Mouse (Mus musculus): ENCODE data around the gene Lrrc74a.

The Lrrc74a gene

GRCm38 (mm10) chr12:86734319-86734810 lies at the start of gene Lrrc74a:
Gene Lrrc74a (plus strand): TSS chr12:86734369.
- no peak for DNase-seq (ENCODE audit: low spot score in 2 of 2)

- peak in 1 of 2 experiments; percentile 67 for DNase-seq (ENCODE audit: low spot score in 2 of 2)
Observed at GRCm38 (mm10) chr12:86685275-86685674, 48.9 kb upstream of the Lrrc74a start.

DNA sequence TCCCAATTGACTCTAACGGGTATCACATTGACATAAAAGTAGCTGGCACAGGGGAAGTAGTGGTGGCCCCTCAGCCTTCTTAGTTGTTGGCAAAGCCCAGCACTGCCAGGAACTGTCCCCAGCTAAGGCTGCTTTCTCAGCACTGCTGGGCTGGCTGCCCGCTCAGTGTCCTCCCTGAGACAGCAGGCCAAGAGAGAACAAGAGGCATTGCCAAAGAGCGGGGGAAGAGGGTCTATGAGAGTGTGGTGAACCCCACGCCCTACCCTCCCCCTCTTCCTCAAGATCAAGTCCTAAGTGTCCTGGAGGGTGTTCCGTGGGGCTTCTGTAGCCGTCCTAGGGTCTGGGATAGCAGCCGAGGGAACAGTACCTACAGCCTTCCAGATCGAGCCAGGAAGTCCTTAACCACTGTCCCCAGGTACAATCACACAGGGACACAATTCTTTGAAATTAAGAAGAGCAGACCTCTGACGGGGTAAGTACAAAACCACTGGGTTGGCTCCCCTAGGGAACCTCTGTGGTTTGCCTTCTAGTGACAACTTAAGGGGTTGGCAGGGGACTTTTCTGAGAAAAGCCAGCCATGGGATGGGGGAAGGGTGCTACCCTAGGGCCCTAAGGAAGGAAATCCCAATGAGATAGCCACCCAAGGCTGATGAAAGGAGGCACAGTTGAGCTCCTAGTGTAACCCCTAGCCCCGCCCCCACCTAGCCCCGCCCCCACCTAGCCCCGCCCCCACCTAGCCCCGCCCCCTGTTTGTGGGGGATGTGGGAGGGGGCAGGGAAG lies 47.4 kb upstream of the Lrrc74a start:
- DNase-seq (ENCODE audit: low spot score in 2 of 2) = no peak

DNA sequence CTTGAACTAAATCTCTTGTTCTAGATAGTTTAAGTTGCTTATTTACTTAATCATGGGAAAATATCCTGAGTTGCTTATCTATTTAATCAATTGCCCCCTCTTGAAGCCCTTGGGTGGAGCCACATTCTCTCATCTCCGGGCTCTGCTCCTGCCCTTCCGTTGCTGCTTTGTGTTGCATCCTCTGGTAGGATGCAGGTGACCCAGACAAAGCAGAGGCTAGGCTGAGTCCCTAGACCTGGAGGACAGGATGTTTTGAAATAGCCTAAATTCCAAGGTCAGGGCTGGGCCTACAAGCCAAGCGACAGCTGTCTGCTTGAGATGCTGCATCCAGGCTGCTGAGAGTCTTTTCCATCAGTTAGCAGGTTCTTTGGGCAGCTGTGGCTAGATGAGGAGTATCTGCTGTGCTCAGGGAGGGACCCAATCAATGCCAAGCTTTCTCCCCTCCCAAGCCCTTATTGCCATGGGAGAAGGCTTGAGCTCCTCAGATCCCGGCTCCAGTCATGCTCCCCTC lies 46.7 kb upstream of the Lrrc74a start:
- DNase-seq (ENCODE audit: low spot score in 2 of 2) = no peak

- no peak for DNase-seq (ENCODE audit: low spot score in 2 of 2)
Observed at GRCm38 (mm10) chr12:86687971-86688573, 46.1 kb upstream of the Lrrc74a start.

GRCm38 (mm10) chr12:86688917-86689316 lies 45.3 kb upstream of the Lrrc74a start:
- DNase-seq (ENCODE audit: low spot score in 2 of 2) = no peak

DNA sequence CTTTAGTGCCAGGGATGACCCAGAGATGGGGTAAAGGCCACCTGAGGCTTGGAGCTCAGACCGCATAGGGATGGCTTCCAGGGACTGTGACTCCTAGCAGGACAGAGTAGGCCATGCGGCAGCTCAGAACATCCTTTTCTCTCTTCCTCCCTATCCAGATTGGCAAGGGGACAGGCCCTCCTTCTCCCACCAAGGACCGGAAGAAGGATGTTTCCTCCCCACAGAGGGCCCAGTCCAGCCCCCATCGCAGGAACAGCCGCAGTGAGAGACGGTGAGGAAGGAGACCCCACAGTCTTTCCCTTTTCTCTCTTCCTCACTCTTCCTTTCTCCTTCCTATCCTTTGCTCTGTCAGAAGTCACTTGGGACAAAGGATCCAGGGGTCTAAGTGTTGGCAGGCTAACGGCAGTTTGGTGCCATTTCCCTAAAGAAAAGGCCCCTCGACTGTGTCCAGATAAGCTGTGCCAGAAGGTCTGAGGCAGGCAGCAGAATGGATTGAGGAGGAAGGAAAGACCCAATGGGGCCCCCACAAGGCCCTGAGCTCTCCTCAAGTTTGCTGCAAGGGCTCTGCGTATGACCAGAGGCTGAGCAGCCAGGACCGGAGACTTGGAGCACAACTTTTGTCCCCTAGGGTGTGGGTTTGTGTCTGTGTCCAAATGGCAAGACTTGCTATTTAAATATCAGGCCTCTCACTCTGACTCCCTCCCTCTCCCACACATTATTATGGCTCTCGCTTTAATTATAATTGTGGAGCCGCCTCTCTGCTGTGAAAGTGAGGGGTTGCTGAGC lies 43.3 kb upstream of the Lrrc74a start:
- DNase-seq (ENCODE audit: low spot score in 2 of 2) = no peak

DNA sequence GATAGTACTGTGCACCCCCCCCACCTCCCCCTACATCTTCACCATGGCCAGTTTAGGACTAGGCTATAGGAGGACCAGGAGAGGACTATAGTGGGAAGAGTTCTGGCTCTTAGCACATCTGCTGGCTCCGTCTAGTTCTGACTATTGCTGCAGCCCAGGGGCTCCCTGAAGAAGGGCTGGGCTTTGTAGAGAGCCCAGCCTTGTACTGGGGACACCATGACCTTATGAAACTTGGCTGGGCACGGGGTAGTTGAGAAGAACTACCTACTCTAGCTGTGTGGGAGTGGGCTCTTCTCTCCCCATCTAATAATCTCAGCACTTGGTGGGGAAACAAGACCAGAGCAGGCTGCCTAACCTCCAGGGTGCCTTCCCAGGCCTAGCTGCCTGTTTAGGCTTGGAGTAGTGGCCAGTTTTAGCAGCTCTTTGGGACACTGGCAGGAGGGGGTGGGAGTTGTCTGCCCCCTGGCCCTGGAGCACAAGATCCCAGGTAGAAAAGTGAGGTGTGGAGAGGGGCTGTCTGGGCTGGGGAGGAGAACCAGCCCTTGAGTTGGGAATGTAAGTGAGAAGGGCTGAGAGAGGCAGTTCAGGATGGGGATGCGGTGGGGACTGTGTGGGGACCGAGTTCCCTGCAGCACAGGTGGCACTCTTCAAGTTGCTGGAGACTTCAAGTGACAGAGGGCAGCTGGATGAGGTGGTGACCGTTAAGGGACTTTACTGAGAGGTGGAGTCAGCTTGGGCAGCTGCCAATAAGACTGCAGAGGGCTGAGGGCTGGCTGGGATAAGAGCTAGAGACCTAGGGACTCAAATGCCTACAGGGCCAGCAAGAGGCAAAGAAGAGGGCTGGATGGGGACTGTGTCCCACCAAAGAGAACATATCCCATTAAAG lies 41.5 kb upstream of the Lrrc74a start:
- no peak for DNase-seq (ENCODE audit: low spot score in 2 of 2)

GRCm38 (mm10) chr12:86693389-86693788 lies 40.8 kb upstream of the Lrrc74a start:
- DNase-seq (ENCODE audit: low spot score in 2 of 2) = no peak

DNA sequence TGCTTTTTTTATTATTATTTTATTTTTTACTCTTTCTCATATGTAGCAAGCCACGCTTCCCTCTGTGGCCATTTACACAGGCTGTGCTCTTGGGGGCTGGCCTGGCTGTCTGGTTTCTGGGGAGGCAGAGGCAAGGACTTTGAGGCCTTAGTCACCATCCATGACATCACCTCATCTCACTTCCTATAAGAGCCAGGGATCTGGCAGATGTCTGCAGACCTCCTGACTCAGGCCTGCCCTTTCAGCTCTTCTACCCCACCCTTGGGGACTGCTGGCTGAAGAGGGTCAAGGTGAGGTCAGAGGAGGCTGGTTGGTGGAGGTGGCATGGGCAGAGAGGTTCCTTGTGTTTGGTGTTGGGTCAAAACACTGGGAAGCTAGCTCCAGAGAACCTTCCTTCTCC lies 39.7 kb upstream of the Lrrc74a start:
- no peak for DNase-seq (ENCODE audit: low spot score in 2 of 2)

- DNase-seq (ENCODE audit: low spot score in 2 of 2) = no peak
Observed at GRCm38 (mm10) chr12:86697996-86698395, 36.2 kb upstream of the Lrrc74a start.

DNA sequence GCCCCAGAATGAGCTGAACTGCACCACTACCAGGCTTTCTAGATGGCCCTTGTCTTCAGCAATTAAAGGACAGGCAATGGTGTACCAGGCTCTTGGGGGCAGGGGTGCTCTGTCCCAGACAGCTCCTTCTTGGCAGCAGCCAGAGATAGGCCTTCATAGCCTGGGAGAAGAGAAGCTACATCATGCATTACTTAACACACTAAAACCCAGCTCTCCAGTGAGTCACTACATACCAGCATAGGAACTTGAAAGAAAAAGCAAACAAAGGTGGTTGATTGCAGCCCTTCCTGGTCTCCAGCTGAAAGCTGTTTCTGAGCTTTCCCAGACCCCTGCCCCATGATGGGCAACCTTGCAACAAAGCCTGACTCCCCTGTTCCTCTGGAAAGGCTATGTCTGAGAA lies 35.6 kb upstream of the Lrrc74a start:
- no peak for DNase-seq (ENCODE audit: low spot score in 2 of 2)

- DNase-seq (ENCODE audit: low spot score in 2 of 2) = peak; percentile 83 to 95
Observed at GRCm38 (mm10) chr12:86699965-86700926, 33.9 kb upstream of the Lrrc74a start.

DNA sequence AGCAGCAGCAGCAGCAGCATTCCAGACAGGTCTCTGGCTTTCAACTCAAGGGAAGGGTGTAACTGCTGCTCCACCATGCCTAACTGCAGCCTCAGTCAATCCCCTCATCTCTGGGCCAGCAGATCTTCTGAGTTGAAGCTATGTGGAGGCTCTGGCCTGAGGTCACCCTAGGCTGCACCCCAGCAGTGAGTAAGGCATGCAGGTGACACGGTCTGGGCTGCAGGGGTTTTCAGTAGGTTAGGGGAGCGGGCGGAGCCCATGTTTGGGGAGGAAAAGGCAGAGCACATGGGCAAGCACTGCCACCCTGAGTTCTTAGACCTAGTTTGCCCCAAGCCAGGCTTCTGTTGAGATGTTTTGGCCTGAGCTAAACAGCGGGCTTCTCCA lies 33.2 kb upstream of the Lrrc74a start:
- no peak for DNase-seq (ENCODE audit: low spot score in 2 of 2)

GRCm38 (mm10) chr12:86701491-86701890 lies 32.7 kb upstream of the Lrrc74a start:
- no peak for DNase-seq (ENCODE audit: low spot score in 2 of 2)

DNA sequence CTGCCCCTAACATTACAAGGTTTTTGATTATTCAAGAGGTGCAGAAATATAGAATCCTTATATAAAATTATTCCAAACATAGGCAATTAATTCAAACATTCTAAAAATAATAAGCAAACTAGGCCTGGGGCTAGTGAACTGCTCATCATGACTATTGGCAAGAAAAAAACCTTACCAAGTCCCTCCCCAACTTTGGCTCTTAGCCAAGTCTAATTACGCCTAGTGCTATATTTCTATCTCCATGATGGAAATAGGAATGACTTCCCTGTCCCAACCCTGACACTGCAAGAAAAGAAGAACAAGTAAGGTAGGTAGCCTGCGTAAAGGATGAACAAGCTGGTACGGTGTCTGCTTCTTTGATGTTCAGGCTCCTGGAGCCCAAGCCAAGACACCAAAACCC lies 31.5 kb upstream of the Lrrc74a start:
- no peak for DNase-seq (ENCODE audit: low spot score in 2 of 2)

DNA sequence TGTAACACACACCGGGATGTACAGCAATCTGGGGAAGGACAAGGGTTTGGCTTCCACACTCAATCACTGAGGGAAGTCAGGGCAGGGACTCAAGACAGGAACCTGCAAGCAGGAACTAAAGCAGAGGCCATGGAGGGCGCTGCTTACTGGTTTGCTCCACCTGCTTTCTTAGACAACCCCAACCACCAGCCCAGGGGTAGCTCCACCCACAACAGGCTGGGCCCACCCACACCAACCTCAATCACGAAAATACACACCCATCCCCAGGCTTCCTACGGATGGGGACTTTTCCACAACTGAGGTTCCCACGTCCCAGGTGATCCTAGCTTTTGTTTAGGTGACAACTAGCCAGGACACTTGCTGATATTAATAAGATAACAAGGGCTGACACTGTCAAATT lies 28.3 kb upstream of the Lrrc74a start:
- no peak for DNase-seq (ENCODE audit: low spot score in 2 of 2)

DNA sequence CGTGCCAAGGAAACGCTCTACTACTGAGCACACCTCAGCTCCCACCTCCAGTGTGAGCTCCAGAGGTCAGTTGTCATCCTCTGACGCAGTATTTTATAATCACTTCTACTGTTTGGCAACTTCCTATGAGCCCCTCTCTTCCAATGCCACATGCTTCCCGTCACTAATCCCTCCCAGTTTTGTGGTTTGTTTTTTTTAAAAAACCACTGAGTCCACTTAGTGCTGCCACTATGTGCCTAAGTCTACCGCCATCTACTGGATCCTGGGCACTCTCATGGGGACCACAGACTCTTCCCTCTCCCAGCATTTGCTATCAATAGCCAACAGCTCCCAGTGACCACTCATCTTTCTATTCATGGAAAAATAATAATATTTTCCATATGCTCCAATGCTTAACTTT lies 20.1 kb upstream of the Lrrc74a start:
- DNase-seq (ENCODE audit: low spot score in 2 of 2) = no peak

DNA sequence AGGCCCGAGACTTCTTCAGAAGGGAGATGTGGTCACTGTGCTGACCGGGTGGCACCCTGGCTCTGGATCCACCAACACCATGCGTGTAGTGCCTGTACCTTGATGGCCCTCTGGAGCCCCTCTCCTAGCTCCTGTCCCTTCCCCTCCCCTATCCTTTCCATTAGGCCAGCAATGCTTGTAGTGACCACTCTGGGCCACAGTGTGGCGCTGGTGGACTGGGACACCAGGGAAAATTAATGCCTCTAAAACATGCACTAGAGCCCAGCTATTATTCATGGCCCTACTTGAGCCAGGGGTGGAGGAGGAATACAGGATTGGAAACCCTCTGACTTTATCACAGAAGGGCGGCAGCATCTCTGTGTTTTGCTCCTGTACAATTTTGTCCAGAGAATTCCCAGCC lies 18.8 kb upstream of the Lrrc74a start:
- peak; percentile 76 to 80 for DNase-seq (ENCODE audit: low spot score in 2 of 2)

GRCm38 (mm10) chr12:86716962-86717361 lies 17.2 kb upstream of the Lrrc74a start:
- DNase-seq (ENCODE audit: low spot score in 2 of 2) = no peak
